Mouse (Mus musculus) stomach, embryonic 16.5 days (tissue): ENCODE data around the gene Gm10799. TPM values are rescaled to one million over a fixed set of nuclear protein-coding genes. Genes with fewer than 3 reads are reported as not detected.
"Not testable (repeated sequence)": the region's sequence is repeated elsewhere in the genome, so short reads cannot be mapped to it uniquely, and the experiment has no call there.

Source experiments
- ATAC-seq: fragments of 200-750 bp; cut with Nextera tagmentation; 2 replicates; pipeline ENCODE4 v1.8.0; 2017; ENCODE audit warnings: moderate number of reproducible peaks, moderate TSS enrichment; ENCODE audit not compliant: insufficient read depth, low FRiP score
- H3K27ac ChIP-seq: fragments of 300-500 bp; sonication (generic); 2 replicates; pipeline ENCODE4 v1.5.1; 2014; ENCODE audit warnings: low read length
- H3K27me3 ChIP-seq: fragments of 300-500 bp; sonication (generic); 2 replicates; pipeline ENCODE4 v1.6.1; 2014; ENCODE audit warnings: low read length, control low read depth, mixed read lengths; ENCODE audit not compliant: control insufficient read depth, insufficient read depth
- H3K36me3 ChIP-seq: fragments of 300-500 bp; sonication (generic); 2 replicates; pipeline ENCODE4 v1.6.1; 2014; ENCODE audit warnings: low read length; ENCODE audit not compliant: control insufficient read depth, insufficient read depth
- H3K4me1 ChIP-seq: fragments of 300-500 bp; sonication (generic); 2 replicates; pipeline ENCODE4 v1.6.1; 2014; ENCODE audit warnings: low read length, control low read depth, mixed read lengths; ENCODE audit not compliant: control insufficient read depth, insufficient read depth
- H3K4me2 ChIP-seq: fragments of 300-500 bp; sonication (generic); 2 replicates; pipeline ENCODE4 v1.6.1; 2014; ENCODE audit warnings: low read depth, low read length, mixed read lengths
- H3K4me3 ChIP-seq: fragments of 300-500 bp; sonication (generic); replicated peaks from 2 replicates; pipeline ENCODE4 v1.5.1; 2014; ENCODE audit warnings: mild to moderate bottlenecking, low read length
- H3K9ac ChIP-seq: fragments of 300-500 bp; sonication (generic); 2 replicates; pipeline ENCODE4 v1.6.1; 2014; ENCODE audit warnings: low read length
- H3K9me3 ChIP-seq: fragments of 300-500 bp; sonication (generic); replicated peaks from 2 replicates; pipeline ENCODE4 v1.6.1; 2016; ENCODE audit warnings: low read length, control low read depth; ENCODE audit not compliant: control insufficient read depth
- WGBS: fragments of 180-500 bp; shearing (Covaris S2); extraction: QIAGEN DNeasy Blood & Tissue Kit; methylation state at CpG from one replicate; pipeline ENCODE4 v1.1.7; 2014; 5-methylcytosine and 5-hydroxymethylcytosine counted together
- polyA plus RNA-seq: library from polyadenylated mRNA; unstranded; fragments of >200 nt; fragmentation: Nextera tagmentation; extraction: Ambion mirVana; gene quantifications from 2 replicates; pipeline ENCODE4 v1.2.1, GENCODE M21; 2015

Gene Gm10799
- polyA plus RNA-seq: not detected in 2 replicates

DNA sequence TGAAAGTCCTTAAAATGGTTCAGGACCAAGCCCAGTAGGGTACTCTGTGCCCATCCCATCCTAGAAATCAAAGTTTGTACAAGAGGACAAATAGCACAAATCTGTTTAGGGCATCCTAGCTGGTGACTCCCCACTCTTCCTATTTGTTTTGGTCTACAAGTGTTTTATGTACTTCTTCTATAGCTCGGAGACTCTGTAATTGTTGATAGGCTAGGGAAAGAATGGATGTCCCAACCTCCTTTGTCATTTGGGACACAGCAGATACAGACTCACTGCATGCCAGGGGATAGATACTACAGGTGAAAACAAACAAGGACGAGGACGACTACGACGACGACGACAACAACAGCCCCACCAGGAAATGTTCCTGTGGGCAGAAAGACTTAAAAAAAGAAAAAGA lies at the start of gene Gm10799:
TSS of gene Gm10799 (minus strand) at position 101 of the 400 bp plus-strand sequence.
- H3K4me1 ChIP-seq, H3K27ac ChIP-seq, H3K36me3 ChIP-seq, H3K27me3 ChIP-seq, H3K4me3 ChIP-seq, H3K9ac ChIP-seq, H3K4me2 ChIP-seq, ATAC-seq, H3K9me3 ChIP-seq: not testable (repeated sequence)
- 78% methylated on average over 7 of the region's 7 CpGs for WGBS

DNA sequence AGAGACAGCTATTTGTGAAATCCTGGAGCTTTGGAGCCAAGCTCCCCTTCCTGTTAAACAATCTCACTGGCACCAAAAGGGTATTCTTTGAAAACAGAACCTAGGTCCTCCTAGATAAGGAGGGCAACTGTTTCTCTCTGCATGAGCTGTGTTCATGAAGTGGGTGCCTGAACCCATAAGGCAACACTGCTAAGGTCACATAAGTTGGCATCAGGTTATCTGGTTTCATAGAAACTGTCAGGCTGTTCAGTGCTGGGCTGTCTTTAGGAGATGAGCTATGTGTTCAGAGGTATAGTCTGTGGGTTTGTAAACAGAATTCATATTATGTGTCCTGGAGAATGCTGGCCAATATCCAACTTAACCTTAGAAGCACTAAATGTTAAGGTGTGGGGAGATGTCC lies 48.8 kb upstream of the Gm10799 start:
- H3K4me3 ChIP-seq, H3K4me1 ChIP-seq, H3K27me3 ChIP-seq, H3K9me3 ChIP-seq, H3K36me3 ChIP-seq, ATAC-seq, H3K4me2 ChIP-seq, H3K9ac ChIP-seq, H3K27ac ChIP-seq: not testable (repeated sequence)

DNA sequence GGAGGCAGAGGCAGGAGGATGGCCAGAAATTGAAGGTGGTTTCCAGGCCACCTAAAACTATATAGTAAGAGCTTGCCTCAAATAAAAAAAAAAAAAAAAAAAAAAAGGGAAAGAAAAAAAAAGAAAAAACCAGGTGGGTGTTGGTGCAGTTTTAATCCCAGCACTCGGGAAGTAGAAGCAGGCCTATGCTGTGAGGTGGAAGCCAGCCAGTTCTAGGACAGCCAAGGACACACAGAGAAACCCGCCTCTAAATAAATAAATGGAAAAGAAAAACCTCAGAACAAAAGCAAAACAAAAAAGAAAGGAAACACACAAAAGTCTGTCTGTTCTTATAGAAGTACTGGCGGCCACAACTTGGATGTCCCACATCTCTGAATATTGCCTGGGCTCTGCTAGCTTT lies 46.5 kb upstream of the Gm10799 start:
- no peaks in the 10 kb centered on the region for H3K4me1 ChIP-seq
- no peak overlapping the region for H3K4me2 ChIP-seq
- H3K27me3 ChIP-seq: no peaks in the 10 kb centered on the region
- H3K36me3 ChIP-seq: no peaks in the 10 kb centered on the region
- H3K27ac ChIP-seq: no peak overlapping the region
- H3K4me3 ChIP-seq: no peak overlapping the region
- no peaks in the 10 kb centered on the region for H3K9me3 ChIP-seq
- WGBS: 79% methylated on average over 3 of the region's 3 CpGs
- no peak for ATAC-seq
- no peak overlapping the region for H3K9ac ChIP-seq

DNA sequence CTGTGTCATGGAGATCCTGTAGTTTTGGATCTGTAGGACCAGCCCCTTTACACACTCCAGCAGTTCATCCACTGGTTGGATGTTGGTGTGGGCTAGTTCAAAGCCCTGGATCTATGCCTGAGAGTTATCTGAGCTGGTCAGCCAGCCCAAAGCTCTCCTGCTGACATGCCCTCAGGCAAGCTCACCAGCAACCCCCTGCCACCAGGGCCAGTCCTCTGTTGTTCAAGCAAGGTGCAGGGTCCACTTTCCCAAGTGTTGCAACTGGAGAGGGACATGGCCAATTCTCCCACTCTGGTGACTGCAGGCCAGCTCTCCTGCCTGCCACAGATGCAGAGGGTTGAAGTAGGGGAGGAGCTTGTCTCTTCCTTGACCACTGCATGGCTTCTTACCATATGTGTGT lies 45.2 kb upstream of the Gm10799 start:
- not testable (repeated sequence) for H3K9me3 ChIP-seq, H3K27me3 ChIP-seq, H3K4me2 ChIP-seq, ATAC-seq, H3K4me1 ChIP-seq, H3K4me3 ChIP-seq, H3K27ac ChIP-seq, H3K36me3 ChIP-seq, H3K9ac ChIP-seq

GRCm38 (mm10) chr2:104111170-104111797 lies 42.9 kb upstream of the Gm10799 start:
- not testable (repeated sequence) for H3K4me2 ChIP-seq, H3K27ac ChIP-seq, H3K36me3 ChIP-seq, H3K4me1 ChIP-seq, H3K4me3 ChIP-seq, ATAC-seq, H3K27me3 ChIP-seq, H3K9ac ChIP-seq, H3K9me3 ChIP-seq
- WGBS: no CpG with 5 or more reads among the region's 1 CpGs

GRCm38 (mm10) chr2:104110031-104110430 lies 41.7 kb upstream of the Gm10799 start:
- 84% methylated on average over 4 of the region's 4 CpGs for WGBS

DNA sequence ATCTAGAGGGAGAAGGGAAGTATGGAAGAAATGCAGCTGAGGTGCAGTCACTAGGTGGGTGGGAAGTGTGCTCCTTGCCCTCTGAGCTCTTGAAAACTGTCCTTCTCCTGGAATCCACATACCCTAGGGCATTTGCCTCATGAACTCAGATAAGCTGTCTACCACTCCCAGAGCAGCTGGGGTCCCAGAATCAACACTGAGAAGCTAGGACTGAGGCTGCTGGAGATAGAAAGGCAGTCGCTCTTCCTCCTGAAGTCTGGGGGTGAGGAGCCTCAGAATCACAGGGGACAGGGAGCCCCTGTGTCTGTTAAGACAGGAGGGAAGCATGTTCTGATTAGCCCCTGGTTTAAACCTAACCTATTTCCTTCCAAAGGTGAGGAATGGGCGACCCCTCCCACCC lies 41.2 kb upstream of the Gm10799 start:
- no peaks in the 10 kb centered on the region for H3K27me3 ChIP-seq
- no peak overlapping the region for H3K9ac ChIP-seq
- no peaks in the 10 kb centered on the region for H3K9me3 ChIP-seq
- ATAC-seq: no peak
- 60% methylated on average over 2 of the region's 2 CpGs for WGBS
- H3K4me3 ChIP-seq: no peak overlapping the region
- no peak overlapping the region for H3K4me2 ChIP-seq
- no peaks in the 10 kb centered on the region for H3K4me1 ChIP-seq
- H3K36me3 ChIP-seq: no peaks in the 10 kb centered on the region
- no peak overlapping the region for H3K27ac ChIP-seq

More at GRCm38 (mm10) chr2:104110031-104110430, 41.7 kb upstream of the Gm10799 start:
- H3K9me3 ChIP-seq: no peaks in the 10 kb centered on the region
- no peaks in the 10 kb centered on the region for H3K36me3 ChIP-seq
- H3K4me3 ChIP-seq: no peak overlapping the region
- H3K27me3 ChIP-seq: no peaks in the 10 kb centered on the region
- H3K4me2 ChIP-seq: no peak overlapping the region
- H3K27ac ChIP-seq: no peak overlapping the region
- ATAC-seq: no peak
- no peak overlapping the region for H3K9ac ChIP-seq
- H3K4me1 ChIP-seq: no peaks in the 10 kb centered on the region

DNA sequence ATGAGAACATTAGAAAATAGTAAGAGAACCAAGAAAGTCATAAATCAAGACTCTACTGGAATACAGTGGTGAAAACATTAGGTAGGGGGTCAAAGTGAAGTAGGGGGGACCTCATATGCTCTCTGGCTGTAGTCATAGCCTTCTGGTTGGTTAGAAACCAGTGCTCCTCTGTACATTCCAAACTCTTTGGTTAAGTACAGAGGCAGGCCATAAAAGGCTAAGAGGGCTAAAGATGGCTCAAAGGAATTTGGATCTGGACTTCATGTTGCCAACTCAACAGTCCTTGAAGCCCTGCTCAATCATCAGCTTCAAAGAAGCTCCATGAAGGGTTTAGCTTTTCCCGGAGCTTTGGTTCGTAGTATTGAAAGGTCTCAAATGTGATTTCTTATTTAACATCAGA lies 40.7 kb upstream of the Gm10799 start:
- not testable (repeated sequence) for H3K9me3 ChIP-seq, ATAC-seq, H3K27me3 ChIP-seq, H3K9ac ChIP-seq, H3K4me3 ChIP-seq, H3K4me1 ChIP-seq, H3K4me2 ChIP-seq, H3K27ac ChIP-seq, H3K36me3 ChIP-seq
- 79% methylated on average over 2 of the region's 2 CpGs for WGBS

DNA sequence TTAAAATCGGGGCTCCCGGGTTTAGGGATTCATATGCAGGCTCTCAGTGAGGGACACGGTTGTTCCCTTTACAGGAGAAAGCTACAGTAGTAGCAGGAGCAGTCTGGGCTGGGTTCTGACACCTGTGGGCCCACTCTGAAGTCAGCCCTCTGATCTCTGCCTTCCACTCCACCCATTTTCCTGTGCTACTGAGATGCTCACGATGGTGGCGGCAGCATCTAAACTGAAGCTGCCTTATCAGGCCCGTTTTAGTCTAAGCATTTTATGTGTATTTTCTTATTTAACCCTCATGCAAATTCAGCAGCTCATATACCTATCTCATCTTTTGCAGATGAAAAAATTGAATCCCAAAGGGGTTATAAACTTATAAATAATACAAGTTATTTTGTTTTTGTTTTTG lies 36.5 kb upstream of the Gm10799 start:
- 84% methylated on average over 6 of the region's 6 CpGs for WGBS
- Histone ChIP-seq H3K27me3 (no peaks in the 10 kb centered on the region), H3K36me3 (no peaks in the 10 kb centered on the region), H3K4me3 (no peak overlapping the region), H3K4me2 (no peak overlapping the region), H3K9ac (no peak overlapping the region), H3K9me3 (no peaks in the 10 kb centered on the region), H3K4me1 (no peaks in the 10 kb centered on the region), H3K27ac (no peak overlapping the region)
- no peak for ATAC-seq

DNA sequence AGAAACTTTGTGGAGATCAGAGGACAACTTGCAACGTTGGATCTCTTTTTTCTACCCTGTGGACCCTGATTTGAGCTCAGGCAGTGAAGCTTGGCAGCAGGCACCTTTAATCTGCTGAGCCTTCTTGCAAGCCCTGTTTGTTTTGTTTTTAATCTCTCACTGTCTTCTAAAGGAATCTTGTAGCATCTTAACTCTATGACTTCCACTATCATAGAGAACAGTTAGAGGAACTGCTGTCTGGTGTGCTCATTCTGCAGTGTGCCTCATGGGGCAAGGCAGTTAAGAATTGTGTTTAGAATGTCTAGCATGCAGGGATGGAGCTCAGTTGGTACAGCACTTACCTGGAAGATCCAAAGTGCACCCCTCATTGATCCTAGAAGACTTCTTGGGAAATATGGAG lies 31.6 kb upstream of the Gm10799 start:
- H3K4me3 ChIP-seq: no peak overlapping the region
- peaks cover 11% of the 10 kb centered on the region; the same call in 1 of the 2 replicates for H3K4me1 ChIP-seq
- ATAC-seq: no peak
- no peak overlapping the region for H3K27ac ChIP-seq
- H3K27me3 ChIP-seq: no peaks in the 10 kb centered on the region
- no peak overlapping the region for H3K4me2 ChIP-seq
- H3K9ac ChIP-seq: no peak overlapping the region
- WGBS: 50% methylated on average over 1 of the region's 1 CpGs
- H3K9me3 ChIP-seq: no peaks in the 10 kb centered on the region
- H3K36me3 ChIP-seq: no peaks in the 10 kb centered on the region
